In genomic region chr2:181042376-181042775, GRCm38 (mm10) we compare ENCODE assay signal across 16 mouse cellular contexts. TPM values are rescaled to one million over a fixed set of nuclear protein-coding genes. Genes with fewer than 3 reads are reported as not detected.
A peak's percentile ranks its signal among the peaks of the same experiment; 100 is the strongest.
DNase-seq lines count a peak whose midpoint lies in the region; ATAC-seq and TF ChIP-seq lines count a peak whose summit lies in the region.
"Had no signal": no experiment of that assay in that cellular context is flagged by ENCODE, and none has a peak within 500 bp of the region (broad histone marks: within the 10 kb centered on the region; RNA-seq: fewer than 3 reads in every experiment).

No protein-coding gene starts in this region.

- no peak for TF ChIP-seq EP300 in heart, adult 2 months (IDR thresholded peaks at IDR 0.05; ENCODE audit: insufficient read depth, low read depth, low read length)

- no peak overlapping the region for H3K4me2 ChIP-seq in forebrain, postnatal 0 days (ENCODE audit: low read depth)
- no peak overlapping the region for H3K4me2 ChIP-seq in forebrain, embryonic 12.5 days
- H3K4me2 ChIP-seq: heart, embryonic 12.5 days; stomach, embryonic 15.5 days had no signal

- H3K27ac ChIP-seq in forebrain, embryonic 10.5 days, result peak overlapping the region; percentile 75
- H3K27ac ChIP-seq in forebrain, postnatal 0 days (ENCODE audit: low read depth, low read length), result no peak overlapping the region
- H3K27ac ChIP-seq in forebrain, embryonic 12.5 days, result peak overlapping the region; percentile 78
- no peak overlapping the region for H3K27ac ChIP-seq in heart, adult 2 months
- H3K27ac ChIP-seq: liver, embryonic 14.5 days had no signal

- no peak for DNase-seq in forebrain, embryonic 10.5 days (ENCODE audit: extremely low spot score, low spot score)
- no peak for DNase-seq in forebrain, postnatal 0 days
- DNase-seq in R1 (ENCODE audit: low read depth, low spot score), result peak; percentile 22
- DNase-seq in mesoderm, embryonic 11.5 days (ENCODE audit: low read depth, low spot score), result peak; percentile 25
- DNase-seq in layer of hippocampus, postnatal 25 days (ENCODE audit: extremely low spot score in 1 of 2, low spot score in 1 of 2), result no peak
- DNase-seq in ovary, postnatal 36 days (ENCODE audit: low spot score), result no peak
- DNase-seq in heart, adult 2 months, result no peak
- DNase-seq: adrenal gland, postnatal 25 days; cerebellum, adult 8-10 months; gastrocnemius, postnatal 14 days; lung, postnatal 36 days; thymus, postnatal 36 days had no signal

- H3K9me3 ChIP-seq in forebrain, embryonic 10.5 days, result no peaks in the 10 kb centered on the region
- H3K9me3 ChIP-seq in forebrain, postnatal 0 days (ENCODE audit: low read length), result no peaks in the 10 kb centered on the region
- H3K9me3 ChIP-seq in forebrain, embryonic 12.5 days, result no peaks in the 10 kb centered on the region
- H3K9me3 ChIP-seq: heart, embryonic 12.5 days; stomach, embryonic 15.5 days had no signal

- H3K36me3 ChIP-seq in forebrain, embryonic 10.5 days (replicated peaks), result no peaks in the 10 kb centered on the region
- no peaks in the 10 kb centered on the region for H3K36me3 ChIP-seq in forebrain, postnatal 0 days (ENCODE audit: insufficient read depth)
- no peaks in the 10 kb centered on the region for H3K36me3 ChIP-seq in forebrain, embryonic 12.5 days (replicated peaks)
- no peaks in the 10 kb centered on the region for H3K36me3 ChIP-seq in heart, adult 2 months (ENCODE audit: control insufficient read depth, insufficient read depth, low read length)
- H3K36me3 ChIP-seq: heart, embryonic 12.5 days; stomach, embryonic 15.5 days had no signal

- no peak for ATAC-seq in forebrain, postnatal 0 days
- peak; percentile 30; the same call in 1 of the 2 replicates for ATAC-seq in forebrain, embryonic 12.5 days (ENCODE audit: low FRiP score)

- no peak for TF ChIP-seq CTCF in forebrain, postnatal 0 days (IDR thresholded peaks at IDR 0.05; ENCODE audit: low read depth)
- TF ChIP-seq CTCF in heart, adult 2 months (IDR thresholded peaks at IDR 0.05), result no peak

- TF ChIP-seq POLR2A in heart, adult 2 months (IDR thresholded peaks at IDR 0.05; ENCODE audit: insufficient read depth, low read depth, low read length), result no peak

- H3K79me2 ChIP-seq in heart, adult 2 months (replicated peaks; ENCODE audit: control insufficient read depth, insufficient read depth, low read length), result no peaks in the 10 kb centered on the region

- H3K27me3 ChIP-seq in forebrain, embryonic 10.5 days (ENCODE audit: poor library complexity, severe bottlenecking), result peaks cover 62% of the 10 kb centered on the region
- no peaks in the 10 kb centered on the region; the same call in 1 of the 2 replicates for H3K27me3 ChIP-seq in forebrain, postnatal 0 days (ENCODE audit: insufficient read depth, low read length)
- peaks cover 41% of the 10 kb centered on the region for H3K27me3 ChIP-seq in forebrain, embryonic 12.5 days
- peaks cover 17% of the 10 kb centered on the region for H3K27me3 ChIP-seq in heart, adult 2 months (ENCODE audit: control insufficient read depth, insufficient read depth, low read length)

- H3K9ac ChIP-seq in forebrain, postnatal 0 days, result no peak overlapping the region
- H3K9ac ChIP-seq in forebrain, embryonic 12.5 days, result no peak overlapping the region; the same call in 1 of the 2 replicates
- H3K9ac ChIP-seq in heart, adult 2 months (ENCODE audit: low read depth, low read length), result no peak overlapping the region
- H3K9ac ChIP-seq: heart, embryonic 12.5 days; liver, embryonic 14.5 days; stomach, embryonic 15.5 days had no signal

- peaks cover 67% of the 10 kb centered on the region for H3K4me1 ChIP-seq in forebrain, embryonic 10.5 days
- H3K4me1 ChIP-seq in forebrain, postnatal 0 days (ENCODE audit: insufficient read depth), result peaks cover 9% of the 10 kb centered on the region
- H3K4me1 ChIP-seq in forebrain, embryonic 12.5 days, result peaks cover 64% of the 10 kb centered on the region
- H3K4me1 ChIP-seq in heart, adult 2 months (ENCODE audit: control insufficient read depth, insufficient read depth, low read length), result no peaks in the 10 kb centered on the region

- H3K4me3 ChIP-seq in forebrain, embryonic 10.5 days, result no peak overlapping the region
- no peak overlapping the region for H3K4me3 ChIP-seq in forebrain, postnatal 0 days (ENCODE audit: low read depth, low read length)
- no peak overlapping the region for H3K4me3 ChIP-seq in forebrain, embryonic 12.5 days (replicated peaks)
- no peak overlapping the region for H3K4me3 ChIP-seq in heart, adult 2 months
- H3K4me3 ChIP-seq: heart, embryonic 12.5 days; stomach, embryonic 15.5 days had no signal

- intact Hi-C loops in heart, adult 2 months (cut with DNase I), result no loop called here

RNA-seq across cellular contexts. Expression of gene Chrna4, which starts 1.0 kb away (rescaled TPM):
- 5.7 and 5.8 TPM in 2 replicates for polyA plus RNA-seq in forebrain, embryonic 10.5 days (2016; fragmentation: Nextera tagmentation; extraction: Ambion mirVana)
- total RNA-seq in forebrain, postnatal 0 days (2014; rRNA removed), result 14.9 and 17.8 TPM in 2 replicates
- 12.1 and 24.2 TPM in 2 replicates for polyA plus RNA-seq in forebrain, postnatal 0 days (2015; fragmentation: Nextera tagmentation; extraction: Ambion mirVana)
- 20.2 and 20.8 TPM in 2 replicates for polyA plus RNA-seq in forebrain, embryonic 12.5 days (2016; fragmentation: Nextera tagmentation; extraction: Ambion mirVana)
- 10 to 100 TPM; 15.8 to 17.8 TPM for total RNA-seq in layer of hippocampus, postnatal 25 days (2021)
- not detected for total RNA-seq in heart, adult 2 months (2021)
- not detected in 2 replicates for polyA plus RNA-seq in heart, adult 2 months (2012; rRNA removed)

RNA-seq across cellular contexts. Expression of gene Col20a1, which starts 56.0 kb away (rescaled TPM):
- polyA plus RNA-seq in forebrain, embryonic 10.5 days (2016; fragmentation: Nextera tagmentation; extraction: Ambion mirVana), result 0.07 and 0.17 TPM in 2 replicates
- 0.23 and 0.29 TPM in 2 replicates for total RNA-seq in forebrain, postnatal 0 days (2014; rRNA removed)
- polyA plus RNA-seq in forebrain, postnatal 0 days (2015; fragmentation: Nextera tagmentation; extraction: Ambion mirVana), result 0.09 and 0.17 TPM in 2 replicates
- polyA plus RNA-seq in forebrain, embryonic 12.5 days (2016; fragmentation: Nextera tagmentation; extraction: Ambion mirVana), result 0.45 and 0.51 TPM in 2 replicates
- total RNA-seq in layer of hippocampus, postnatal 25 days (2021), result 1 to 10 TPM; 1.3 to 3.0 TPM
- under 1 TPM; 0.23 to 0.44 TPM for total RNA-seq in heart, adult 2 months (2021)
- polyA plus RNA-seq in heart, adult 2 months (2012; rRNA removed), result 1.2 and 2.0 TPM in 2 replicates

Comparison
In these comparisons a context has a peak if more than half of its experiments do, and no peak if none do; other contexts are left out.
1. H3K27ac ChIP-seq: peak in forebrain, embryonic 10.5 days (single experiment) and forebrain, embryonic 12.5 days (single experiment); none in forebrain, postnatal 0 days (single experiment) and heart, adult 2 months (single experiment).
2. DNase-seq: peak in R1 (single experiment) and mesoderm, embryonic 11.5 days (single experiment); none in forebrain, embryonic 10.5 days (single experiment), forebrain, postnatal 0 days (single experiment), layer of hippocampus, postnatal 25 days (0 of 2), ovary, postnatal 36 days (single experiment) and heart, adult 2 months (0 of 2).